Mouse (Mus musculus) CH12.LX (cell line): ENCODE measurements around the gene Lrig1.

Experiments used
- CTCF ChIP-seq, 2 experiments: IDR thresholded peaks in 1 of 2; conservative IDR thresholded peaks in 1 of 2; 2 replicates each; pipeline ENCODE4 v1.5.1; 2011 to 2012; ENCODE audit warnings: low read depth in 2 of 2, low read length in 2 of 2, improper control_type of control experiment in 1 of 2, inconsistent platforms in 1 of 2, mild to moderate bottlenecking in 1 of 2, moderate library complexity in 1 of 2
- E2F4 ChIP-seq: IDR thresholded peaks from 2 replicates; pipeline ENCODE4 v1.6.1; 2011; ENCODE audit warnings: low read depth, low read length, improper control_type of control experiment; ENCODE audit not compliant: insufficient replicate concordance
- KAT2A ChIP-seq: IDR thresholded peaks from 2 replicates; pipeline ENCODE4 v1.6.1; 2012; ENCODE audit warnings: low read length, improper control_type of control experiment, inconsistent platforms; ENCODE audit not compliant: insufficient replicate concordance
- MAFK ChIP-seq: IDR thresholded peaks from 2 replicates; pipeline ENCODE4 v1.6.1; 2011; ENCODE audit warnings: low read length, improper control_type of control experiment; ENCODE audit not compliant: insufficient replicate concordance
- MEF2A ChIP-seq: IDR thresholded peaks from 2 replicates; pipeline ENCODE4 v1.6.1; 2014; ENCODE audit warnings: low read depth, mild to moderate bottlenecking, inconsistent platforms, low read length, improper control_type of control experiment, borderline replicate concordance
- MYC ChIP-seq: IDR thresholded peaks from 2 replicates; pipeline ENCODE4 v1.6.1; 2011; ENCODE audit warnings: low read depth, mild to moderate bottlenecking, improper control_type of control experiment, low read length
- NRF1 ChIP-seq: IDR thresholded peaks from 2 replicates; pipeline ENCODE4 v1.6.1; 2014; ENCODE audit warnings: low read depth, mild to moderate bottlenecking, inconsistent platforms, low read length, improper control_type of control experiment, moderate library complexity
- POLR2A ChIP-seq: IDR thresholded peaks from 2 replicates; pipeline ENCODE4 v1.6.1; 2011; ENCODE audit warnings: low read depth, mild to moderate bottlenecking, improper control_type of control experiment, low read length
- SMC3 ChIP-seq: IDR thresholded peaks from 2 replicates; pipeline ENCODE4 v1.6.1; 2011; ENCODE audit warnings: low read depth, low read length, improper control_type of control experiment
- USF2 ChIP-seq: conservative IDR thresholded peaks from 2 replicates; pipeline ENCODE4 v1.6.1; 2011; ENCODE audit warnings: low read depth, low read length, improper control_type of control experiment
- ZC3H11A ChIP-seq: IDR thresholded peaks from 2 replicates; pipeline ENCODE4 v1.6.1; 2012; ENCODE audit warnings: low read depth, mild to moderate bottlenecking, inconsistent platforms, low read length, improper control_type of control experiment
- ZMIZ1 ChIP-seq: IDR thresholded peaks from 2 replicates; pipeline ENCODE4 v1.6.1; 2012; ENCODE audit warnings: low read depth, mild to moderate bottlenecking, inconsistent platforms, low read length, improper control_type of control experiment

DNA sequence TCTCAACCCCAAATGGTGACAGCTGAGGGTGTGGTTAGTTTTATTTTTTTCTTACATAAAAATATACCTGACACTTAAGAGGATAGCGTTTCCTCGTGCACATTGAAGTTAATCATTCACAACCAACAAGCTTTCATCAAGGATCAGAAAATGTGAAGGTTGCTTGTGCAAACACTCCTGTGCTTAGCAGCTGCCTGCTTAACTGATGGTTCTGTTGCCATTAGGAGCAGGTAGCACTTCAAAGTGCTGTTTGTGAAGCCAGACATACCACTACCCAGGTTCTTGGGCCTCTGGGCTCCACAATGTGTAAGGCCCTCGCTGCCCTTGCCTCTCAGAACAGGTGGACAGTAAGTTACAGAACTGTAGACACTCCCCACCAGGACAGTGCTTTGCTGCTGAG is 23.1 kb downstream of the Lrig1 start:
- TF ChIP-seq ZC3H11A (no peak), CTCF (conservative IDR thresholded peaks at IDR 0.05 in 1 of 2, IDR thresholded peaks at IDR 0.05 in 1 of 2; ENCODE audit: low read depth in 2 of 2, low read length in 2 of 2) (no peak), ZMIZ1 (no peak), POLR2A (no peak), KAT2A (no peak), MEF2A (no peak), NRF1 (no peak), SMC3 (no peak), MYC (no peak), MAFK (no peak), E2F4 (no peak), USF2 (no peak)
